Mouse (Mus musculus) midbrain, embryonic 12.5 days (tissue): ENCODE results near the gene Plxnd1. TPM values are rescaled to one million over a fixed set of nuclear protein-coding genes. Genes with fewer than 3 reads are reported as not detected.

Experiments used
- ATAC-seq: fragments of 200-750 bp; cut with Nextera tagmentation; 2 replicates; pipeline ENCODE4 v1.8.0; 2017; ENCODE audit warnings: low read depth, moderate TSS enrichment, moderate library complexity; ENCODE audit not compliant: low FRiP score
- H3K27ac ChIP-seq: fragments of 300-500 bp; sonication (generic); replicated peaks from 2 replicates; pipeline ENCODE4 v1.5.1; 2016; ENCODE audit warnings: mild to moderate bottlenecking
- H3K27me3 ChIP-seq: fragments of 300-500 bp; sonication (generic); 2 replicates; pipeline ENCODE4 v1.6.1; 2016; ENCODE audit warnings: mild to moderate bottlenecking
- H3K36me3 ChIP-seq: fragments of 300-500 bp; sonication (generic); 2 replicates; pipeline ENCODE4 v1.6.1; 2016
- H3K4me1 ChIP-seq: fragments of 300-500 bp; sonication (generic); 2 replicates; pipeline ENCODE4 v1.6.1; 2016
- H3K4me2 ChIP-seq: fragments of 300-500 bp; sonication (generic); replicated peaks from 2 replicates; pipeline ENCODE4 v1.6.1; 2016; ENCODE audit warnings: mild to moderate bottlenecking, moderate library complexity
- H3K4me3 ChIP-seq: fragments of 300-500 bp; sonication (generic); 2 replicates; pipeline ENCODE4 v1.5.1; 2016; ENCODE audit warnings: mild to moderate bottlenecking
- H3K9ac ChIP-seq: fragments of 300-500 bp; sonication (generic); replicated peaks from 2 replicates; pipeline ENCODE4 v1.6.1; 2016; ENCODE audit warnings: mild to moderate bottlenecking, moderate library complexity
- H3K9me3 ChIP-seq: fragments of 300-500 bp; sonication (generic); 2 replicates; pipeline ENCODE4 v1.6.1; 2016; ENCODE audit warnings: mild to moderate bottlenecking
- WGBS: fragments of 180-500 bp; shearing (Covaris S2); methylation state at CpG from one replicate; pipeline ENCODE4 v1.1.7; 2016; 5-methylcytosine and 5-hydroxymethylcytosine counted together
- polyA plus RNA-seq: library from polyadenylated mRNA; unstranded; fragments of >200 nt; fragmentation: Nextera tagmentation; extraction: Ambion mirVana; gene quantifications from 2 replicates; pipeline ENCODE4 v1.2.1, GENCODE M21; 2016

The Plxnd1 gene
- polyA plus RNA-seq, 1 experiment from 2014 or later, result 15.9 TPM

GRCm38 (mm10) chr6:115944638-115945037 is 50.2 kb downstream of the Plxnd1 start, which contains the start of gene H1foo:
H1foo (plus strand) TSS chr6:115944938.
- Histone ChIP-seq H3K36me3 (no peaks in the 10 kb centered on the region), H3K9me3 (no peaks in the 10 kb centered on the region), H3K4me3 (no peak within 1 kb of the TSS), H3K4me1 (peaks cover 3% of the 10 kb centered on the region; the same call in 1 of the 2 replicates), H3K4me2 (no peak within 1 kb of the TSS), H3K27ac (no peak within 1 kb of the TSS), H3K27me3 (no peaks in the 10 kb centered on the region), H3K9ac (no peak within 1 kb of the TSS)
- ATAC-seq, result no peak
- WGBS, result 80% methylated on average over 5 of the region's 5 CpGs

GRCm38 (mm10) chr6:115943498-115944427 is 51.0 kb downstream of the Plxnd1 start:
- H3K27ac ChIP-seq, result no peak overlapping the region
- no peak overlapping the region for H3K4me3 ChIP-seq
- WGBS, result 80% methylated on average over 9 of the region's 9 CpGs
- H3K36me3 ChIP-seq, result no peaks in the 10 kb centered on the region
- no peak overlapping the region for H3K9ac ChIP-seq
- no peak overlapping the region for H3K4me2 ChIP-seq
- no peaks in the 10 kb centered on the region for H3K9me3 ChIP-seq
- H3K4me1 ChIP-seq, result peaks cover 3% of the 10 kb centered on the region; the same call in 1 of the 2 replicates
- no peak for ATAC-seq
- no peaks in the 10 kb centered on the region for H3K27me3 ChIP-seq

- ATAC-seq, result no peak; the same call in 1 of the 2 replicates
- 14% methylated on average over 6 of the region's 12 CpGs for WGBS
- peaks cover 3% of the 10 kb centered on the region; the same call in 1 of the 2 replicates for H3K4me1 ChIP-seq
- no peaks in the 10 kb centered on the region for H3K36me3 ChIP-seq
- H3K4me3 ChIP-seq, result no peak overlapping the region
- no peaks in the 10 kb centered on the region for H3K27me3 ChIP-seq
- H3K9me3 ChIP-seq, result peaks cover 7% of the 10 kb centered on the region; the same call in 1 of the 2 replicates
- no peak overlapping the region for H3K4me2 ChIP-seq
- H3K9ac ChIP-seq, result no peak overlapping the region
- H3K27ac ChIP-seq, result no peak overlapping the region
These were observed 53.7 kb downstream of the Plxnd1 start for GRCm38 (mm10) chr6:115941128-115941527.

- Histone ChIP-seq H3K9ac (no peak overlapping the region), H3K9me3 (peaks cover 7% of the 10 kb centered on the region; the same call in 1 of the 2 replicates), H3K27ac (no peak overlapping the region), H3K27me3 (no peaks in the 10 kb centered on the region), H3K4me3 (no peak overlapping the region), H3K4me1 (peaks cover 3% of the 10 kb centered on the region; the same call in 1 of the 2 replicates), H3K36me3 (no peaks in the 10 kb centered on the region), H3K4me2 (no peak overlapping the region)
- WGBS, result 86% methylated on average over 1 of the region's 1 CpGs
- ATAC-seq, result no peak
These were observed 54.2 kb downstream of the Plxnd1 start for GRCm38 (mm10) chr6:115940603-115941002.

- ATAC-seq, result no peak
- H3K4me1 ChIP-seq, result peaks cover 3% of the 10 kb centered on the region; the same call in 1 of the 2 replicates
- WGBS, result 92% methylated on average over 1 of the region's 1 CpGs
- no peaks in the 10 kb centered on the region; the same call in 1 of the 2 replicates for H3K27me3 ChIP-seq
- H3K4me3 ChIP-seq, result no peak overlapping the region
- no peak overlapping the region for H3K4me2 ChIP-seq
- H3K27ac ChIP-seq, result no peak overlapping the region
- no peaks in the 10 kb centered on the region for H3K36me3 ChIP-seq
- peaks cover 7% of the 10 kb centered on the region; the same call in 1 of the 2 replicates for H3K9me3 ChIP-seq
- H3K9ac ChIP-seq, result no peak overlapping the region
These were observed 56.0 kb downstream of the Plxnd1 start for GRCm38 (mm10) chr6:115938798-115939197.

GRCm38 (mm10) chr6:115938011-115938410 is 56.8 kb downstream of the Plxnd1 start:
- Histone ChIP-seq H3K9ac (no peak overlapping the region), H3K4me3 (no peak overlapping the region), H3K4me1 (peaks cover 3% of the 10 kb centered on the region; the same call in 1 of the 2 replicates), H3K36me3 (no peaks in the 10 kb centered on the region), H3K27me3 (no peaks in the 10 kb centered on the region; the same call in 1 of the 2 replicates), H3K27ac (no peak overlapping the region), H3K9me3 (peaks cover 7% of the 10 kb centered on the region; the same call in 1 of the 2 replicates), H3K4me2 (no peak overlapping the region)
- WGBS, result 87% methylated on average over 2 of the region's 2 CpGs
- no peak for ATAC-seq

GRCm38 (mm10) chr6:115935544-115935943 is 59.3 kb downstream of the Plxnd1 start:
- no peak overlapping the region for H3K4me2 ChIP-seq
- H3K4me1 ChIP-seq, result no peaks in the 10 kb centered on the region; the same call in 1 of the 2 replicates
- H3K9ac ChIP-seq, result no peak overlapping the region
- no peaks in the 10 kb centered on the region; the same call in 1 of the 2 replicates for H3K27me3 ChIP-seq
- peaks cover 7% of the 10 kb centered on the region; the same call in 1 of the 2 replicates for H3K9me3 ChIP-seq
- H3K27ac ChIP-seq, result no peak overlapping the region
- no peaks in the 10 kb centered on the region for H3K36me3 ChIP-seq
- H3K4me3 ChIP-seq, result no peak overlapping the region
- no peak for ATAC-seq
- WGBS, result 90% methylated on average over 8 of the region's 8 CpGs

- H3K4me1 ChIP-seq, result peaks cover under 1% of the 10 kb centered on the region
- no peaks in the 10 kb centered on the region; the same call in 1 of the 2 replicates for H3K27me3 ChIP-seq
- whole genome bisulfite sequencing, result 94% methylated on average over 3 of the region's 3 CpGs
- no peak overlapping the region for H3K27ac ChIP-seq
- H3K4me2 ChIP-seq, result no peak overlapping the region
- no peak for ATAC-seq
- H3K9me3 ChIP-seq, result no peaks in the 10 kb centered on the region
- no peak overlapping the region for H3K4me3 ChIP-seq
- no peaks in the 10 kb centered on the region for H3K36me3 ChIP-seq
- H3K9ac ChIP-seq, result no peak overlapping the region
These were observed 62.4 kb downstream of the Plxnd1 start for GRCm38 (mm10) chr6:115932391-115932790.

GRCm38 (mm10) chr6:115931639-115932038 is 63.2 kb downstream of the Plxnd1 start, which contains the start of gene Rho:
Rho (plus strand) TSS chr6:115931748.
- H3K4me3 ChIP-seq, result no peak within 1 kb of the TSS
- no peaks in the 10 kb centered on the region for H3K9me3 ChIP-seq
- 85% methylated on average over 14 of the region's 14 CpGs for WGBS
- no peak within 1 kb of the TSS for H3K9ac ChIP-seq
- no peaks in the 10 kb centered on the region for H3K36me3 ChIP-seq
- H3K4me2 ChIP-seq, result no peak within 1 kb of the TSS
- ATAC-seq, result no peak
- no peak within 1 kb of the TSS for H3K27ac ChIP-seq
- H3K27me3 ChIP-seq, result no peaks in the 10 kb centered on the region; the same call in 1 of the 2 replicates
- H3K4me1 ChIP-seq, result peaks cover 7% of the 10 kb centered on the region

GRCm38 (mm10) chr6:115930018-115930417 is 64.8 kb downstream of the Plxnd1 start:
- H3K9ac ChIP-seq, result no peak overlapping the region
- no peak overlapping the region for H3K4me3 ChIP-seq
- no peak overlapping the region for H3K4me2 ChIP-seq
- 65% methylated on average over 5 of the region's 5 CpGs for WGBS
- H3K9me3 ChIP-seq, result no peaks in the 10 kb centered on the region
- no peak for ATAC-seq
- no peak overlapping the region for H3K27ac ChIP-seq
- H3K36me3 ChIP-seq, result no peaks in the 10 kb centered on the region
- H3K4me1 ChIP-seq, result peaks cover 7% of the 10 kb centered on the region
- no peaks in the 10 kb centered on the region; the same call in 1 of the 2 replicates for H3K27me3 ChIP-seq

GRCm38 (mm10) chr6:115927292-115928242 is 67.2 kb downstream of the Plxnd1 start:
- H3K27me3 ChIP-seq, result no peaks in the 10 kb centered on the region; the same call in 1 of the 2 replicates
- no peaks in the 10 kb centered on the region for H3K36me3 ChIP-seq
- no peak overlapping the region for H3K4me2 ChIP-seq
- no peaks in the 10 kb centered on the region for H3K9me3 ChIP-seq
- no peak overlapping the region for H3K4me3 ChIP-seq
- H3K4me1 ChIP-seq, result peaks cover 7% of the 10 kb centered on the region
- H3K9ac ChIP-seq, result no peak overlapping the region
- ATAC-seq, result no peak
- H3K27ac ChIP-seq, result 0 out of 2 replicates have a peak overlapping the region, but pooled peaks have one; percentile 10
- WGBS, result 84% methylated on average over 10 of the region's 10 CpGs
